Mouse (Mus musculus) left cerebral cortex, postnatal 4 days (tissue): ENCODE data around the gene Camkmt. TPM values are rescaled to one million over a fixed set of nuclear protein-coding genes. Genes with fewer than 3 reads are reported as not detected.

Experiments used
- DNase-seq: peaks from one replicate; pipeline ENCODE4 v3.0.0-alpha.2; 2022
- intact Hi-C: fragments of 180-260 bp; cut with DNase I; formaldehyde crosslinking; loops from one replicate; pipeline ENCODE4 v1.15.1; 2025
- total RNA-seq, 2 experiments: library from RNA; stranded (reverse); gene quantifications; 2 replicates each; pipeline ENCODE4 v1.2.3; 2021

The Camkmt gene
- total RNA-seq, 2 experiments from 2014 or later = 13.1 to 14.6 TPM

DNA sequence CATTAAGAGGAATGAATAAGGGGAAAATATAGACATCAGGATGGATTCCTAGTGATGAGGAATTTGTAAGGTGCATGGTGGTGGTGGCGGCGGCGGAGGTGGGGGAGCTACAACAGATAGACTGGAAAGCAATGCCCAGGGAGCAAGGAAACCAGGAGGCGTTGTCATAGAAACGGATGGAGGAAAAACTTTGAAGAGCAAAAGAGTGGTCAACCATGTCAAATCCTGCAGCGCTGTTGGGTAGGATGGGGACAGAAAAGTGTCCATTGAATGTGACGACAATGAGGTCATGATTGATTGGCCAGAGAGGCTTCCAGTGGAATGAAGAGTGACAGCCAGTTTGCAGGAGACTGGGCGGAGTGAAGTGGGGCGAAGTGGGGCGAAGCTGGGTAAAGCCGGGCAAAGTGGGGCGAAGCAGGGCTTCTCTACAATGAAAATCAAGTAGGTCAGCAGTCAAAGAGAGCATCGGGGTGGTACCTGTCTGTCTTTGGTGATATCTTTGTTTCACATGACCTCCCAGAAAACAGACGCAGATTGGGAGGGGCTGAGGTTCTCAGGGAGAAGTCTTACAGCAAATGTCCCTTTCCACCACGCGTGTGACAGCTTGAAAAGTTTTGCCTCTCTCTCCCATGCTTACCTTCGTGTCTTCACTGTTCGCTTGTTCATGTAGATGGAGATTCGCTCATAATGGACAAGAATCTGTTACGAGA lies 181.3 kb downstream of the Camkmt start:
- no peak for DNase-seq
- intact Hi-C loops = no loop called here

GRCm38 (mm10) chr17:85279720-85280119 lies 189.4 kb downstream of the Camkmt start:
- no peak for DNase-seq
- intact Hi-C loops = no loop called here

DNA sequence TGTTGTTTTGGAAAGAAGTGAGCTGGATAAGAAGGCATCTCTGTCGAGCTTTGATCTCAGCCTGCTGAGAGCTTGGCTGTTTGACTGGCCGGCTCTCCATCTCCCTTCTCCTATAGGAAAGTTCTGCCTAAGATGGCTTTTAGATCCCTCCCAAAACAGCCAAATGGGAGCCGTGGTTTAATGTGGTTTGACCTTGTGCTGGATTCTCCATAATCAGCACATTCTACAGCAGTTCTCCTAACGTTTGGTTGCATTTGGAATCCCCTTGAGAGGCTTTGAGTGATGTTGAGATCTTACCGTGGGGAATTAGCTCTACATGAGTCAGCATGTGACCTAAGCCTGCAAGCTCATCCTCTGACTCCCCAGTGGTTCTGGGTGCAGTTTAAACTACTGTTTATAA lies 192.1 kb downstream of the Camkmt start:
- DNase-seq = no peak
- intact Hi-C loops = no loop called here

DNA sequence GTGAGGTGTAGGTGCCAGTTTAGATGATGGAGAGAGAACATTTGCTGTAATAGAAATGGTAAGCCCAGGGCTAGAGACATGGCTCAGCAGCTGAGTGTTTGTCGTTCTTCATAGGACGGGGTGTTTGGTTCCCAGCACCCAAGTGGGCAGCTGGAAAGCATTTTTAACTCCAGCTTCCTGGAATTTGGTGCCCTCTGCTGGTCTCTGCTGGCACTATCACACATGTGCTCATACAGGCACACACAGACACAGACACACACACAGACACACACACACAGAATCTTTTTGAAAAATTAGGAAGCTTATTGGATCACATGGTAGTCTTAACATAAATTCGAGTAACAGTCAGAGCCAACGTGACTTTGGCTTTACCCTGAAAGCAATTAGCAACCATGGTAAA lies 200.8 kb downstream of the Camkmt start:
- DNase-seq = no peak
- intact Hi-C loops = no loop called here

- intact Hi-C loops = no loop called here
- DNase-seq = peak; percentile 62
These were observed 201.2 kb downstream of the Camkmt start for GRCm38 (mm10) chr17:85291601-85292000.

DNA sequence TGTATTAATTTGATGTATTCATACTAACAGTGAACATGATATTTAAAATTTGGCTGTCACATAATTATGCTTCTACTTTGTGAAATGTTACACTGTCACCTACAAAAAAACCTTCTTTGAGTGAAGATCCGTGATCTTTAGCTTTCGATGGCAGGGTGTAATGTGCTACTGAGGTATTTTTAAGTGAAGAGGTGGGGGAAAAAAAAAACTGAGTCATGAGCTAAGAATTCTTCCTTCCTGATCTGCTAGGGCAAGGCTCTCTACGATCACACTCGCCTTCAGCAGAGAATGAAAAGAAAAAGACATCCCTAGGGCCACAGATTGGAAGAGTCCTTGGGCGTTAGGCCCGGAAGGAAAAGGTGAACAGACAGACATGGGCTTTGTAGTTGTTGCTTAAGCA lies 201.9 kb downstream of the Camkmt start:
- intact Hi-C loops = no loop called here
- DNase-seq = no peak

DNA sequence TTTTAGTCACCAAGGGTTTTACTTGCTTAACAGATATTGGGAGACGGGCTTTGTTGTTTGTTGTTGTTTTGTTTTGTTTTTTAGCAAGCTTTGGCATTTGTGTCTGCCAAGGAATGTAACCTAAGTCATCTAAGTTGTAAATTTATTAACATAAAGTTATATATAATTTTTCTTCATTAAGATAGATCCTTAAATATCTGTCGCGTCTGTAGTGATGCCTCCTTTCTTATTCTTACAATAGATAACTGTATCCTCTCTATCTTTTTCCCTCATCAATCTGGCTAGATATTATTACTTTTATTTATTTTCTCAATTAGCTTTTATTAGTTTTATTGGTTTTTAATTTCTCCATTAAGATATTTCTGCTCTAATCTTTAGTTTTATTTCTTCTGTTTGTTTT lies 213.3 kb downstream of the Camkmt start:
- DNase-seq = no peak
- intact Hi-C loops = no loop called here

GRCm38 (mm10) chr17:85308566-85308965 lies 218.2 kb downstream of the Camkmt start:
- DNase-seq = no peak
- intact Hi-C loops = no loop called here

DNA sequence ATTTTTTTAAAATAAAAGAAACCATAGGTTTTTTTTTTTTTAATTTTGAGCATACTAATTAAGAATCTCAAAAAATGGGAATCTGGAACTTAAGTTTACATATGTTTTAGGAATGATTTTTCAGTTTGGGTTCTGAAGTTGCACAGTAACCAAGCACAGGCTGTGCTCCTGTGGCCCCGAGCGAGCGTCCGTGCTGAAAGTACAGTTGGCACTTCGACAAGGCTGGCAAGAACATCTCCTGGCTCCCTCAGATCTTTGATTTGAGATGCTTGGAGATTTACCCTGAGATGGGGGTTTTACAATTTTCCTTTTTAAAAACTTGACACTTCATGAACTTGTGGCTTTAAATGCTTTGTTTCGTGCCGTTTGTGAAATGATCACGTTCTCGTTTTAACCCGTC lies 218.7 kb downstream of the Camkmt start:
- peak; percentile 35 for DNase-seq
- intact Hi-C loops = no loop called here

- DNase-seq = no peak
- intact Hi-C loops = no loop called here
These were observed 221.0 kb downstream of the Camkmt start for GRCm38 (mm10) chr17:85311348-85311747.

GRCm38 (mm10) chr17:85318401-85318800 lies 228.0 kb downstream of the Camkmt start:
- DNase-seq = no peak
- intact Hi-C loops = no loop called here

- DNase-seq = no peak
- intact Hi-C loops = no loop called here
These were observed 229.5 kb downstream of the Camkmt start for GRCm38 (mm10) chr17:85319779-85320300.

DNA sequence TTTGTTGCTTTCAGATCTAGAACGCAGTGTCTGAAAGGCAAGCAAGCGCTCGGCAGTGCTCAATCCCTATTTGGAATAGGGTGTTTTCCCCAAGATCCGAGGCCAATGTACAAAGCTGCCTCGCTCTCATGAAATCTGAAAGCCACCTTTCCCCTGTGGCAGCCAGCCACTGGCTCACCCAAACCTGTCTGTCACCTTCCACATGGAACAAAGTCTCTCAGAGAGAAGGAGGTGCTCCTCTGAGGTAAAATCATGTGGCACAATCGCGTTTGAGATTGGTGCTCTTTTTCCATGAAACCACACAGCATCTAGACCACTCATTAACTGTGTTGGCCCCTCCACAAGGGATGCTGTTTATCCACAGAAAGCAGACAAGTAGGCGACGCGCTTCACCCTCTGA lies 238.5 kb downstream of the Camkmt start:
- intact Hi-C loops = no loop called here
- no peak for DNase-seq

DNA sequence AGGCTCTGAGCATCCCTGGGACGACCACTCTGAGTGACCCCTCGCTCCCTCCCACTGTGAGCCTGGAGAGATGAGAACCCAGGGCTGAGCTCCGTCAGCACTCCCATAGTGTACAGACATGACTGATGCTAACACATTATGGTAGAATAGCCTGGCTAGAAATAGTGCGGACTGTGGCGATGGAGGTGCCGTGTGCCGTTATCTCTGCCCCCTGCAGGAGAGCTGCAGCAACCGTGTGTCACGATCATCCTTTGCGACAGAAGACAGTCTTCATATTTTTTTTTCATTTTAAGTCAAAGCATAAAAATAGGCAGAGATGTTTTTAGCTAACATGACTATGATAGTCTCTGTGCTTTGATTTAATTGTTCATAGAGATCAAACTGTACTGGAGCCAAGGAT lies 245.1 kb downstream of the Camkmt start:
- no peak for DNase-seq
- intact Hi-C loops = no loop called here

GRCm38 (mm10) chr17:85337666-85338065 lies 247.3 kb downstream of the Camkmt start:
- intact Hi-C loops = no loop called here
- DNase-seq = no peak

DNA sequence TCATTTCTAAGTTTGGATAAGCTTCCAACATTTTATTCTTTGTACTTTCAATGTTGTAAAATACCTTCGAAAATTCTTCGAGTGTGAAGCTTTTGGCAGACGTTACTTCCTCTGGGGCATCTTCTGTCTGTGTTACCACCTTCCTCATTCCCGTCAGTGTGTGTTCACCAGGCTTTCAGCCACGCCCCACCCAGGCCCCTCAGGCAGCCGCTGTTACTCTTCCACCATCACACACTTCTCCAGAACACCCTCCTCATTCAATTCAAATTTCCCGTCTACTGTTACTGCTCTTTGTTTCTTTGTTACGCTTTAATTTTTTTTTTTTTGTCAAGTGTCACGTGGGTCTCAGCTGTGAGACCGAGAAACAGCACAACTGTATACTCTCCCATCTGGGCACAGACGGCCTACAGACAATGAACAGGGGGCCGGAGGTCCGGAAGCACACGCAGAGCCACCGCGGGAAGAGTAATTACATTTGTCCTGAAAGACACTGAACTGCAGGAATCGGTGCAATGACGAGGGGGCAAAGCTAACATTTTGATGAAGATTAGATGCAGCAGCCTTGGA lies 250.9 kb downstream of the Camkmt start:
- intact Hi-C loops = no loop called here
- no peak for DNase-seq

GRCm38 (mm10) chr17:85342471-85342870 lies 252.1 kb downstream of the Camkmt start:
- DNase-seq = no peak
- intact Hi-C loops = no loop called here

- intact Hi-C loops = no loop called here
These were observed 253.1 kb downstream of the Camkmt start for GRCm38 (mm10) chr17:85343435-85343834.

DNA sequence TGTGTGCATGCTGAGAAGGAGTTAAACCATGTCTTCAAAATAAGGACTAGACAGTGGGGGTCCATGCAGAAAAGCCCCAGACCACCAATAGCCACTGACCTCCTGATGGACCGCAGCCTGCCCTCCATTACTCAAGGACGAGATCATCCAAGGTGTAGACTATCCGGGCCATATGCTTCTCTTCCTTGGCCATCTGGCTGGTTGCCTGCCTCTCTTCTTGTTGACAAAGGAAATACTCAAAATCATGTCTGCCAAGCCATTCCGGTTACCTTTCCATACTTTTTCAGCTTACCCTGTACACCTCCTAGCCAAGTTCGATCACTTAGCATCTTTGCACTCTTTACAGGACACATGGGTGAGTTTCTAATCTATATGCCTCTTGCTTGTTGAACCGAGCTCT lies 256.3 kb downstream of the Camkmt start:
- DNase-seq = no peak
- intact Hi-C loops = no loop called here

More at GRCm38 (mm10) chr17:85343435-85343834, 253.1 kb downstream of the Camkmt start:
- DNase-seq = no peak

GRCm38 (mm10) chr17:85349331-85349935 lies 259.1 kb downstream of the Camkmt start:
- DNase-seq = no peak
- intact Hi-C loops = no loop called here

DNA sequence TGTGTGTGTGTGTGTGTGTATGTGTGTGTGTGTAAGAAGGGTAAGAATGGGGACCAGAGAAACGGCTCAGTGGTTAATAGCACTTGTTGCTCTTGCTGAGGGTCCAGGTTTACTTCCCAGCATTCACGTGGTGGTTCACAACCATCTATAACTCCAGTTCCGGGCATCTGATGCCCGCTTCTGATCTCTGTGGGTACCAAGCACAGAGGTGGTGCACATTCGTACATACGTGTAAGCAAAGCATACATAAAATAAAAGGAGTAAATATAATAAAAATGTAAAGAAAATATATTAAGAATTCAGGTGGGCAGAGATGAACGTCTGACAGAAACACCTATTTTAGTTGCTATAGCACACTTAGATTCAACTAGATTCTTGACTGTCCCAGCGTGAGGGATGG lies 260.9 kb downstream of the Camkmt start:
- intact Hi-C loops = no loop called here
- DNase-seq = no peak

- DNase-seq = no peak
- intact Hi-C loops = no loop called here
These were observed 262.4 kb downstream of the Camkmt start for GRCm38 (mm10) chr17:85352731-85353130.
